Mouse (Mus musculus): ENCODE results near the gene Tmprss6.

DNA sequence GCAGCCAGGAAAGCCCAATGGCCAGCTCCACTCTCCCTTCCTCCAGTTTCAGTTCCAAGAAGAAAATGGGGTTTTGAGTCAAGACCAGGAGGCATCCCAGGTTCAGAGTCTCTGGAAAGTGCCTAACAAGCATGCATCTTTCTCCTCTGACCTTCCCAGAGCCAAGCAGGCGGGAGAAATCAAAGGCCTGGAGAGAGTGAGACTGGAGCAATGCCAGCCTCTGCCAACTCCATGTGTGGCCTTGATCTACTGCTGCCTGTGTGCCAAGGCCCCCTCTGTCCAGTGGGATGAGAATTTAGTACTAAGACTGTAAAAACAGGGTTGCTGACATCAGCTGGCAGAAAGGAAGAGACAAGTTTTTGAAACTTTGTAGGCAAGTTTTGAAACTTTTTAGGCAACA lies 64.5 kb downstream of the Tmprss6 start:
- no peak for TF ChIP-seq CTCF (IDR thresholded peaks at IDR 0.05; ENCODE audit: borderline replicate concordance, insufficient read depth, low read length)
- TF ChIP-seq POLR2A (IDR thresholded peaks at IDR 0.05; ENCODE audit: low read depth, low read length), result no peak
